Mouse (Mus musculus): ENCODE data around the gene Thoc3.
"Not testable (repeated sequence)": the region's sequence is repeated elsewhere in the genome, so short reads cannot be mapped to it uniquely, and the experiment has no call there.

The Thoc3 gene

DNA sequence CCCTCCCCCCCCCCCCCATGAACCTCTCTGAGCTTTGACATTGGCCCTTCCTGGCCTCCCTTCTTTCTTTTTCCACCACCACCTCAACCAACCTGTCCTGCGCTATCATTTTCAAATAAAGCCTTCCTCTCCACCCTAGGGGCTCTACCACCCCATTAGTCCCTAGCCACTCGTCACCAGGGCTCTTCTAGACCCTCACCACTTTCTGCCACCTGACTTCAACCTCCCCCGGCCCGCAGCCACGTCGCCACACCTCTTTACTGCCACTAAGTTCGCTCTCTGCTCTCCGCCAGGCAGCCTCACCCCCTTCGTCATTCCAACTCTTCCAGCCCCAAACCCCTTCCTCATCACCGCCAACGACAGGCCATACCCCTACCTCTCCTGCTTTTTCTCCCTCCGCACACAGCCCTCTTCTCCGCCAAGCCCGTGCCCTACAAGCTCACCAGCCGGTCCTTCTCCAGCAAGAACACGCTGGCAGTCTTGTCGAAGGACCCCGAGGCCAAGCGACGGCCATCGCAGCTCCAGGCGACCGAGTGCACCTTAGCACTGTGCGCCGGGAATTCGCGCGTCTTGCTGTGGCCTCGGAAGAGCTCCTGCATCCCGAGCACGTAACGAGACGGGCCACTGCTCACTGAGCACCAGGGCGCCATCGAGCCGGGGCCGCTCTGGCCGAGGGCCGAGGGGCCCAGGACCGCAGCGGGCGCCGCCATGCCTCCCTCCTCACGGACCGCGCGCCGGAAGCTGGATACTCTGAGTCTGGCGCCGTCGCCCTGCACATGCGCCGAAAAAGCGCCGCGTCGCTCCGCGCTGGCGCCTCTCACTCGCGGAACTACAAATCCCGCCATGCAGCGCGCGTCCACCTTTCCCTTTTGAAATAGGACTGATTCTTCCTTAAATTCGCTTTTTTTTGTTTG is at the start of gene Thoc3:
TSS of gene Thoc3 (minus strand) at position 752 of the 914 bp plus-strand sequence.
- Histone ChIP-seq H3K36me3 (ENCODE audit: insufficient read depth, low read length) (peaks cover 44% of the 10 kb centered on the region), H3K4me3 (replicated peaks; ENCODE audit: low read length) (peak within 1 kb of the TSS; percentile 100), H3K9me3 (ENCODE audit: low read length) (no peaks in the 10 kb centered on the region), H3K27me3 (ENCODE audit: insufficient read depth, low read length) (no peaks in the 10 kb centered on the region), H3K4me1 (replicated peaks; ENCODE audit: low read depth, low read length) (peaks cover 33% of the 10 kb centered on the region)
- TF ChIP-seq POU5F1 (IDR thresholded peaks at IDR 0.05; ENCODE audit: borderline replicate concordance, low read length) (no peak), CTCF (conservative IDR thresholded peaks at IDR 0.05; ENCODE audit: low read length) (no peak), NANOG (IDR thresholded peaks at IDR 0.05; ENCODE audit: borderline replicate concordance, low read length) (no peak)

DNA sequence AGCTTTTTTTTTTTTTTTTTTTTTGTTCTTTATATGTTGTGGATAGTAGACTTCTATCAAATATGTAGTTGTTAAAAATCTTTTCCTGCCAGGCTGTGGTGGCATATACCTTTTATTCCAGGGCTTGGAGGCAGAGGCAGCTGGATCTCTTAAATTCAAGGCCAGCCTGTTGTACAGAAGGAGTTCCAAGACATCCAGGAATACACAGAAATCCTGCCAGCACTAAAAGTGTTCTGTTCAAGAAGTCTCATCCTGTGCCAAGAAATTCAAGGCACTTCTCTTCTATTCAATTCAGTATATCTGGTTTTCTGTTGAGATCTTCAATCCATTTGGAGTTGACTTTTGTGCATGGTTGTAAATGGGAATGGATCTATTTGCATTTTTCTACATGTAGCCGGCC is 37.3 kb upstream of the Thoc3 start:
- no peak overlapping the region for H3K4me3 ChIP-seq (replicated peaks; ENCODE audit: low read length)
- no peak for TF ChIP-seq POU5F1 (IDR thresholded peaks at IDR 0.05; ENCODE audit: borderline replicate concordance, low read length)
- no peak for TF ChIP-seq NANOG (IDR thresholded peaks at IDR 0.05; ENCODE audit: borderline replicate concordance, low read length)
- TF ChIP-seq CTCF (conservative IDR thresholded peaks at IDR 0.05; ENCODE audit: low read length), result no peak

DNA sequence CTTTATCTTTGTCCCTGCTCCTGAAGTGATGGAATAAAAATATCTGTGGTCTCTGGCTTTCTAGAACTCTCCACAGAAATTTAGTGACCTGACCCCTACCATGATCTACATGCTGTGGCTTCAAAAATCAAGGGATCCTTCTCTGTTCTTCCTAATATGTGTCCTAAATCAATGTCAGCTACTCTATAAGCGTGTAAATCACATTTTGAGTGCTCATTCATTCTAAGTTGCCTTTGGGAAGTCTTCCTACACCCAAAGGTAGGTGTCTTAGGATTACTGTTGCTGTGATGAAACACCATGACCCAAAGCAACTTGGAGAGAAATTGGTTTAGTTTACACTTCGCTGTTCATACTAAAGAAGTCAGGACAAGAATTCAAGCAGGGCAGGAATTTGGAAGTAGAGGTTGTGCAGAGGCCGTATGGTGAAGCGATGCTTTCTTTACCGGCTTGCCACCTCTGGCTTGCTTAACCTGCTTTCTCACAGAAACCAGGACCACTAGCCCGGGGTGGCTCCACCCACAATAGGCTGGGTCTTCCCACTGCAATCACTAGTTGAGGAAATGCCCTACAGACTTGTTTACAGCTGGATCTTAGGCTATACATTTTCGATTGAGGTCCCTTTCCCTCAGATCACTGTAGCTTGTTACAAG is 36.1 kb upstream of the Thoc3 start:
- Histone ChIP-seq H3K4me1 (replicated peaks; ENCODE audit: low read depth, low read length) (peaks cover 35% of the 10 kb centered on the region), H3K27me3 (ENCODE audit: insufficient read depth, low read length) (peaks cover 26% of the 10 kb centered on the region), H3K36me3 (ENCODE audit: insufficient read depth, low read length) (no peaks in the 10 kb centered on the region), H3K9me3 (ENCODE audit: low read length) (no peaks in the 10 kb centered on the region), H3K4me3 (replicated peaks; ENCODE audit: low read length) (peak overlapping the region; percentile 89)
- TF ChIP-seq POU5F1 (IDR thresholded peaks at IDR 0.05; ENCODE audit: borderline replicate concordance, low read length) (no peak), NANOG (IDR thresholded peaks at IDR 0.05; ENCODE audit: borderline replicate concordance, low read length) (no peak), CTCF (conservative IDR thresholded peaks at IDR 0.05; ENCODE audit: low read length) (no peak)

More for the DNA sequence above, 37.3 kb upstream of the Thoc3 start:
- H3K9me3 ChIP-seq (ENCODE audit: low read length), result no peaks in the 10 kb centered on the region
- H3K4me1 ChIP-seq (replicated peaks; ENCODE audit: low read depth, low read length), result peaks cover 35% of the 10 kb centered on the region
- no peaks in the 10 kb centered on the region for H3K36me3 ChIP-seq (ENCODE audit: insufficient read depth, low read length)
- peaks cover 26% of the 10 kb centered on the region for H3K27me3 ChIP-seq (ENCODE audit: insufficient read depth, low read length)

DNA sequence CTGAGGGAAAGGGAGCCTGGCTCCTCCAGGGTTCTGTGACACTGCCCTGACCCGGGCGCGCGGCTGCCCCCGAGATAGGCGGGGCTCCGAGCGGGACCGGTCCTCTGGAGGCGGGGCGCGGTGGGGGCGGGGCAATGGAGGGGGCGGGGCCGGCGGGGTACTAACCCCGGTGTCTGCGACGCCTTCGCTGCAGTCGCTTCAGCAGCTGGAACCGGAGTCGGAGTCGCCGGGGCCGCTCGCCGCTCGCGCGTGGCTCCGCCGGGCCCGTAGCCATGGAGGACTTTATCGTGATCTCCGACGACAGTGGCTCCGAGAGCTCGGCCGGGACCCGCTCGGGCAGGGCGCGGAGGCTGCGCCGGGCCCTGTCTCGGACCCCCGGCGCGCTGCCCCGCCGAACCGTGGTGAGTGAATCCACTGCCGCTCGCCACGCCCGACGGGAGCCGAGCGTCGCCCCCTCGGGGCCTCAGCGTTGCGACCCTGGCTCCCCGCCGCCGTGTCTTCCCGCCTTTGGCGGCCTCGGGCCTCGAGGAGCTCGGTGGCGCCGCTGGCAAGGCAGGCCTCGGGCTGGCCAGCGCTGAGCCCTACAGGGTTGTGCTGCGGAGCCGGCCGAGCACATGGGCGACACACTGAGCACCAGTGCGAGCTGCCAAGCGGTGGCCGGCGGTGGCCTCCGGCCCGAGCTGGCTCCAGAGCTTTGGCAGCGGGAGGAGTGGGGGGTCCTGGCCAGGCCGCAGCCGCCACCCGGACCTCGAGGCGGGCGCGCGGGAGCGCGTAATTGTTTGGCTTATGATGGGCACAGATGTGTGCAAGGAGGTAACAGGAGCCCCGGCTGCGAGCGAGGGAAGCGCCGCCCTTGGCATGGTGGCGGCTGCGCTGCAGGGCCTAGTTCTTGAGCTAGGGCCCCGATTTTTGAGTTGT is 35.2 kb upstream of the Thoc3 start, which contains the start of gene Simc1:
TSS of gene Simc1 (plus strand) at position 176 of the 918 bp plus-strand sequence.
- no peak for TF ChIP-seq NANOG (IDR thresholded peaks at IDR 0.05; ENCODE audit: borderline replicate concordance, low read length)
- TF ChIP-seq POU5F1 (IDR thresholded peaks at IDR 0.05; ENCODE audit: borderline replicate concordance, low read length), result no peak
- TF ChIP-seq CTCF (conservative IDR thresholded peaks at IDR 0.05; ENCODE audit: low read length), result no peak
- H3K36me3 ChIP-seq (ENCODE audit: insufficient read depth, low read length), result no peaks in the 10 kb centered on the region
- no peaks in the 10 kb centered on the region for H3K9me3 ChIP-seq (ENCODE audit: low read length)
- H3K4me3 ChIP-seq (replicated peaks; ENCODE audit: low read length), result peak within 1 kb of the TSS; percentile 89
- H3K4me1 ChIP-seq (replicated peaks; ENCODE audit: low read depth, low read length), result peaks cover 35% of the 10 kb centered on the region
- peaks cover 26% of the 10 kb centered on the region for H3K27me3 ChIP-seq (ENCODE audit: insufficient read depth, low read length)

DNA sequence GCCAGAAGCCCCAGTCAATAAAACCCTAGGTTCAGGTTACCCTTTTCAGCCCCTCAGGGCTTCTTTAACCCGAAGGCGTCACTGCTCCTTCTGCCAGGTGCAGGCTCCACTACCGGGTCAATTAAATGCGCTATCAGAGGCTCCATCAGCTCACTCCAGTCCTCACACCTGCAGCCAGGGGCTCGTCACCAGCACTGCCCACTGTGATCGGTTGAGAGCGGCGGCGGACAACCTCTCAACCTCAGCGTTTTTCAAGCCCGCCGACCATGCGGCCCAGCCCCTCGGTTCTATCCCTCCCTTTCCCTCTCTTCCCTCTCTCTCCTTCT is 34.6 kb upstream of the Thoc3 start:
- Histone ChIP-seq H3K36me3 (ENCODE audit: insufficient read depth, low read length) (no peaks in the 10 kb centered on the region), H3K4me3 (replicated peaks; ENCODE audit: low read length) (peak overlapping the region; percentile 89), H3K4me1 (replicated peaks; ENCODE audit: low read depth, low read length) (peaks cover 35% of the 10 kb centered on the region), H3K27me3 (ENCODE audit: insufficient read depth, low read length) (peaks cover 30% of the 10 kb centered on the region), H3K9me3 (ENCODE audit: low read length) (no peaks in the 10 kb centered on the region)
- no peak for TF ChIP-seq POU5F1 (IDR thresholded peaks at IDR 0.05; ENCODE audit: borderline replicate concordance, low read length)
- no peak for TF ChIP-seq CTCF (conservative IDR thresholded peaks at IDR 0.05; ENCODE audit: low read length)
- TF ChIP-seq NANOG (IDR thresholded peaks at IDR 0.05; ENCODE audit: borderline replicate concordance, low read length), result no peak

DNA sequence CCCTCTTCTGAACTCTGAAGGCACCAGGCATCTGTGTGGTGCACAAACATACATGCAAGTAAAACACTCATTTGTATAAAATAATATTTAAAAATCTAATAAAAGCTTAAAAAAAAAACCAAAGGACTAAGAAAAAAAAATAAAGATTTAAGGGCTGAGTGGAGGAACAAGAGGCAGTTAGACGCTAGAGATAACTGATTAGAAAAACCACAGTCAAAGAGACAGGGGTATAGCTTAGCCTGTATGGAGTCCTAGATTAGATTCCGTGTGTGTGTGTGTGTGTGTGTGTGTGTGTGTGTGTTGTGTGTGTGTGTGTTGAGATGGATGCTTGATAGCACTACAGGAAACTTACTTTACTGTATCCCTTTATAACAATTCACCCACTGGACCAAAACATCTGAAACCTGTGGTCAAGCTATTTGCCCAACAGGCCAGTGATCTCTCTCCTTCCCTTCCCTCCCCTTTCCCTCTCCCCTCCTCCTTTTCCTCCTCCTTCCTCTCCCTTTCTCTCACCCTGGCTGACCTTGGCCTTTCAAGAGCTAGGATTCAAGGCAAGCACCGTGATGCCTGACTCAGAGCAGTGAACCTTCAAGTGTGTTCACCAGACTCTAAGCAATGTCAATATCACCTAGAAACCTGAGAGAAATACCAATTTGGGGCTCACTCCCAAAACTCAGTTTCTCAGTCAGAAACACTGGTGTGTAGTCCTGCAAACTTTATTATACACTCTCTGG is 33.5 kb upstream of the Thoc3 start:
- no peak for TF ChIP-seq NANOG (IDR thresholded peaks at IDR 0.05; ENCODE audit: borderline replicate concordance, low read length)
- no peak for TF ChIP-seq POU5F1 (IDR thresholded peaks at IDR 0.05; ENCODE audit: borderline replicate concordance, low read length)
- no peak for TF ChIP-seq CTCF (conservative IDR thresholded peaks at IDR 0.05; ENCODE audit: low read length)
- H3K36me3 ChIP-seq (ENCODE audit: insufficient read depth, low read length), result no peaks in the 10 kb centered on the region
- peaks cover 33% of the 10 kb centered on the region for H3K4me1 ChIP-seq (replicated peaks; ENCODE audit: low read depth, low read length)
- no peaks in the 10 kb centered on the region for H3K9me3 ChIP-seq (ENCODE audit: low read length)
- H3K4me3 ChIP-seq (replicated peaks; ENCODE audit: low read length), result no peak overlapping the region
- H3K27me3 ChIP-seq (ENCODE audit: insufficient read depth, low read length), result peaks cover 30% of the 10 kb centered on the region

DNA sequence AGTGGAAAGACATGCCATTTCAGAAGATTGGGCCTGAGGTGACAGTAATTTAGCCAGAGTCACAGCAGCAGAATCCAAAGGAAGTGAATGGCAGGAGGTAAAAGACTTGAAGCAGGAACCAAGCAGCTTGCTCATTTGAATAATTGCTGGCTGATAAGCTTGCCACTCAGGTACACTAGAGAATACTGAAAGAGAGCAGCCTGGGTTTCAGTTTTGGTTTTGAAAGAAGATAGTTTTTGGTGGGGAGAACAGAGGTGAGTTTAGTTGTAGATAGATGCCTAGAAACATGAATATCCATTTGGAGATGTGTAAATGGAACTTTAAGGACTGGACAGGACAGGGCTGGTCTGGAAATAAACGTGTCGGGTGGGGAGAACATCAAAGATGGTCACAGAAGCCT is 32.7 kb upstream of the Thoc3 start:
- TF ChIP-seq POU5F1 (IDR thresholded peaks at IDR 0.05; ENCODE audit: borderline replicate concordance, low read length), result no peak

DNA sequence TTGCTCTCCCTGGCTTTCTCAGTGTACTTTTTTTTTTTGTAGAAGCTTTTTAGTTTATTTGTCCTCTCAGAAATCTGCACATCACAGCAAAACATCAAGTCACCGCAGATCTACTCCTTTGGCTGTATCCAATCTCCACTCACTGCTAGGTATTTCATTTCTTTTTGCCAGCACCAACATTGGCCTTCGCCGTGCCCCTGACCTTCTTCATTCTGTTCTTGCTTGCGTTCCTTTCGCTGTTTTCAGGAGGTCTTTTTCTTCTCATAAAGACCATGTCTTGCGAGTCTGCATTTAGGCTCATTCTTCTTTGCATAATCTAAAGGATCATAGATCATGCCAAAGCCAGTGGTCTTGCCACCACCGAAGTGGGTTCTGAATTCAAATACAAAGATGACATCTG is 30.9 kb upstream of the Thoc3 start:
- H3K9me3 ChIP-seq (ENCODE audit: low read length); H3K36me3 ChIP-seq (ENCODE audit: insufficient read depth, low read length): not testable (repeated sequence)

More for the DNA sequence above, 32.7 kb upstream of the Thoc3 start:
- Histone ChIP-seq H3K9me3 (ENCODE audit: low read length) (no peaks in the 10 kb centered on the region), H3K4me3 (replicated peaks; ENCODE audit: low read length) (no peak overlapping the region), H3K27me3 (ENCODE audit: insufficient read depth, low read length) (peaks cover 30% of the 10 kb centered on the region), H3K4me1 (replicated peaks; ENCODE audit: low read depth, low read length) (peaks cover 27% of the 10 kb centered on the region), H3K36me3 (ENCODE audit: insufficient read depth, low read length) (no peaks in the 10 kb centered on the region)

More for the DNA sequence above, 30.9 kb upstream of the Thoc3 start:
- not testable (repeated sequence) for H3K4me1 ChIP-seq (replicated peaks; ENCODE audit: low read depth, low read length); H3K4me3 ChIP-seq (replicated peaks; ENCODE audit: low read length)
- peaks cover 27% of the 10 kb centered on the region for H3K27me3 ChIP-seq (ENCODE audit: insufficient read depth, low read length)
